Mouse (Mus musculus) hindbrain, embryonic 13.5 days (tissue): Measurements from ENCODE around the gene Ahsa1. TPM values are rescaled to one million over a fixed set of nuclear protein-coding genes. Genes with fewer than 3 reads are reported as not detected.
"Not testable (repeated sequence)": the region's sequence is repeated elsewhere in the genome, so short reads cannot be mapped to it uniquely, and the experiment has no call there.

Experiments used
- ATAC-seq: fragments of 200-750 bp; cut with Nextera tagmentation; 2 replicates; pipeline ENCODE4 v1.8.0; 2017; ENCODE audit warnings: moderate TSS enrichment; ENCODE audit not compliant: low FRiP score
- H3K27ac ChIP-seq: fragments of 300-500 bp; sonication (generic); 2 replicates; pipeline ENCODE4 v1.5.1; 2015; ENCODE audit warnings: inconsistent platforms, mild to moderate bottlenecking, moderate library complexity
- H3K27me3 ChIP-seq: fragments of 300-500 bp; sonication (generic); 2 replicates; pipeline ENCODE4 v1.6.1; 2015; ENCODE audit warnings: mild to moderate bottlenecking, inconsistent platforms
- H3K36me3 ChIP-seq: fragments of 300-500 bp; sonication (generic); 2 replicates; pipeline ENCODE4 v1.6.1; 2015; ENCODE audit warnings: mild to moderate bottlenecking, inconsistent platforms
- H3K4me1 ChIP-seq: fragments of 300-500 bp; sonication (generic); replicated peaks from 2 replicates; pipeline ENCODE4 v1.6.1; 2015; ENCODE audit warnings: inconsistent platforms
- H3K4me2 ChIP-seq: fragments of 300-500 bp; sonication (generic); 2 replicates; pipeline ENCODE4 v1.6.1; 2015; ENCODE audit warnings: inconsistent platforms, mild to moderate bottlenecking, moderate library complexity
- H3K4me3 ChIP-seq: fragments of 300-500 bp; sonication (generic); 2 replicates; pipeline ENCODE4 v1.5.1; 2015; ENCODE audit warnings: mild to moderate bottlenecking, inconsistent platforms
- H3K9ac ChIP-seq: fragments of 300-500 bp; sonication (generic); 2 replicates; pipeline ENCODE4 v1.6.1; 2015; ENCODE audit warnings: mild to moderate bottlenecking, inconsistent platforms
- H3K9me3 ChIP-seq: fragments of 300-500 bp; sonication (generic); 2 replicates; pipeline ENCODE4 v1.6.1; 2016; ENCODE audit warnings: inconsistent platforms
- WGBS: fragments of 180-500 bp; shearing (Covaris S2); methylation state at CpG from one replicate; pipeline ENCODE4 v1.1.7; 2015; 5-methylcytosine and 5-hydroxymethylcytosine counted together
- polyA plus RNA-seq: library from polyadenylated mRNA; unstranded; fragments of >200 nt; fragmentation: Nextera tagmentation; extraction: Ambion mirVana; gene quantifications from 2 replicates; pipeline ENCODE4 v1.2.1, GENCODE M21; 2015

Ahsa1 gene
- polyA plus RNA-seq, 1 experiment from 2014 or later: 214 TPM

GRCm38 (mm10) chr12:87260562-87260961 lies 5.7 kb upstream of the Ahsa1 start:
- Histone ChIP-seq H3K4me3 (no peak overlapping the region), H3K36me3 (peaks cover 78% of the 10 kb centered on the region), H3K9me3 (no peaks in the 10 kb centered on the region), H3K4me1 (peaks cover 7% of the 10 kb centered on the region), H3K9ac (no peak overlapping the region), H3K27ac (no peak overlapping the region), H3K4me2 (no peak overlapping the region), H3K27me3 (no peaks in the 10 kb centered on the region)
- 98% methylated on average over 8 of the region's 8 CpGs for WGBS
- ATAC-seq: no peak

GRCm38 (mm10) chr12:87265444-87265843 lies 835 bp upstream of the Ahsa1 start:
- WGBS: 25% methylated on average over 11 of the region's 11 CpGs
- Histone ChIP-seq H3K27me3 (no peaks in the 10 kb centered on the region), H3K4me2 (peak overlapping the region; percentile 71), H3K4me3 (peak overlapping the region; percentile 85), H3K36me3 (peaks cover 47% of the 10 kb centered on the region), H3K27ac (peak overlapping the region; percentile 90), H3K9me3 (no peaks in the 10 kb centered on the region), H3K9ac (peak overlapping the region; percentile 89), H3K4me1 (peaks cover 21% of the 10 kb centered on the region)
- no peak for ATAC-seq

- Histone ChIP-seq H3K4me3 (peak overlapping the region; percentile 85), H3K27me3 (no peaks in the 10 kb centered on the region), H3K27ac (peak overlapping the region; percentile 91), H3K4me1 (peaks cover 21% of the 10 kb centered on the region), H3K9ac (peak overlapping the region; percentile 92), H3K4me2 (peak overlapping the region; percentile 95), H3K9me3 (no peaks in the 10 kb centered on the region), H3K36me3 (peaks cover 47% of the 10 kb centered on the region)
- ATAC-seq: no peak; the same call in none of the 2 replicates
- WGBS: under 1% methylated on average over 31 of the region's 31 CpGs
Measured at GRCm38 (mm10) chr12:87266827-87267603, 736 bp downstream of the Ahsa1 start.

- WGBS: 30% methylated on average over 4 of the region's 4 CpGs
- H3K9me3 ChIP-seq: no peaks in the 10 kb centered on the region
- H3K9ac ChIP-seq: peak overlapping the region; percentile 92
- no peaks in the 10 kb centered on the region for H3K27me3 ChIP-seq
- H3K4me1 ChIP-seq: peaks cover 21% of the 10 kb centered on the region
- ATAC-seq: no peak
- H3K4me3 ChIP-seq: peak overlapping the region; percentile 85
- H3K4me2 ChIP-seq: peak overlapping the region; percentile 95
- H3K27ac ChIP-seq: no peak overlapping the region
- peaks cover 48% of the 10 kb centered on the region for H3K36me3 ChIP-seq
Measured at GRCm38 (mm10) chr12:87267682-87268081, 1.4 kb downstream of the Ahsa1 start.

DNA sequence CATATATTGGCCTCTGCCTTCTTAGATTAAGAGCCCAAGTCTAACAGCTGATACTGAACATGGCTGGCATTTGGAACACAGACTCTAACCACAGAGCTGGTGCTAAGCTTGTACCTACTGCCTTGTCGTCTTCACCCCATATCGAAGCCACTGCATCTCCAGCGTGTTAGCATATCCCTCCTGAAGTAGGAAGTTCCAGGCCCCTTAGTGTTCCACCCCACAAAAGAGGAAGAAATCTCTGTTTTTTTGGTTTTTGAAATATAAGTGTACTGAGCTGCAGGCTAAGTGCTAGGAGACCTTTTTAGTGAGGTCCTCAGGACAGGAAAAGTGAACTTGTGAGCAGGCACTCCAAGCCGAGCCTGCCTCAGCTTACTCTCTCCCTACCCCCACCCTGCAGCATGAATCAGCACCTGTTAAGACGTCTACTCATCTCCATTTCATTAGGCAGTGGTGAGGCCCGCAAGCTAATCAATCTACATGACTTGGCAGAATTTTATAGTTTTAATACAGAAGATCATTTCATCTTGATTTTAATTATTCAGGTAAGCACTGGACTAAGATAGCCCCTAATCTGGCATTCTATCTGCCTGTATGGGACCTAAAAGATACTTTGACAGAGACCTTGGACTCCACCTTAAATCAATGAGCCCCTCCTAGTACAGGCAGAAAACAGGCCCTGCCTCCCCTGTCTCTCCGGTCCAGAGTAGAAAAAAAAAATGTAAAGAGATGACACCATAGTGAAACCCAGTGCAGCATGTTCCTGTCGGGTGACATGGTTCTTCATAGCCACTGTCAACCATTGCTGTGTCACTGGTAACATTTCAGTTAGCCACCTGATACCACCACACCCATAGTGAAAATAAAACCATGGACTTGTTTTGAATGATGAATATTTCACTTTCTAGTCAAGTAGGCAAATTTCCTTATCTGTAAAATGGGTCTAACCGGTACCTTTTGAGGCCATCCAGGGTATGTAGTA lies 8.9 kb downstream of the Ahsa1 start:
- H3K27me3 ChIP-seq: no peaks in the 10 kb centered on the region

GRCm38 (mm10) chr12:87277251-87277650 lies 11.0 kb downstream of the Ahsa1 start:
- peaks cover 45% of the 10 kb centered on the region for H3K36me3 ChIP-seq
- 86% methylated on average over 4 of the region's 4 CpGs for WGBS
- ATAC-seq, H3K27ac ChIP-seq, H3K9me3 ChIP-seq, H3K9ac ChIP-seq, H3K27me3 ChIP-seq, H3K4me3 ChIP-seq, H3K4me1 ChIP-seq, H3K4me2 ChIP-seq: not testable (repeated sequence)

More for the DNA sequence above, 8.9 kb downstream of the Ahsa1 start:
- no peak for ATAC-seq
- no peak overlapping the region for H3K27ac ChIP-seq
- no peak overlapping the region for H3K4me3 ChIP-seq
- no peak overlapping the region for H3K4me2 ChIP-seq
- 90% methylated on average over 9 of the region's 9 CpGs for WGBS
- no peak overlapping the region for H3K9ac ChIP-seq
- no peaks in the 10 kb centered on the region for H3K9me3 ChIP-seq
- H3K4me1 ChIP-seq: no peaks in the 10 kb centered on the region
- peaks cover 66% of the 10 kb centered on the region for H3K36me3 ChIP-seq

DNA sequence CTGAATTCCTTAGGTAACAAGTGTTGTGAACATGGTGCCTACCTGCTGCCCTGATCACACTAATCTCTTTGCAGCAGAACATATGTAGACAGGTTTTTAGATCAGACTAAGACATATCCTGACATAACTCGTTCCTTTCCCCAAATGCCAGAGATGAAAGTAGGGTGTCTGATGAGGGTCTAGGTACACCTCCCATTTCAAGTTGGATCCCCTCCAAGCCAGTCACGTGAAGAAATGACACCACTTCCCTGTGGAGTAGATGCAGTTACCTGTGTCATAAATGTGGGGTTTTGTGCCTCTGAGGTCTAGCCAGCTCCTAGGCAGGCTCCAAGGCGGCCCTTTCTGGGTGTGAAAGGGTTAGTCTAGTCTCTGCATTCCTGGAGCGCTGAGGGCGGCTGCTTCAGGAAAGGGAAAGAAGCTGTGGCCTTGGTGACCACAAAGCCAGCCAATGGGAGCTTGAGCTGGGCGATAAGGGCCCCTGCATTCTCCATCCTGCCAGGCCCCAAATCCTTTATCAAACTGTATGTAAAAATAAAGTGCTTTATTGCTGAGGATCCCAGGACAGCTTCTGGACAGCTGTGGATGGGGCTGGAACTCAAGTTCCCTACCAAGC lies 11.9 kb downstream of the Ahsa1 start:
- H3K4me1 ChIP-seq: no peaks in the 10 kb centered on the region
- no peak for ATAC-seq
- no peak overlapping the region for H3K27ac ChIP-seq
- peaks cover 35% of the 10 kb centered on the region for H3K36me3 ChIP-seq
- H3K9ac ChIP-seq: no peak overlapping the region
- WGBS: 30% methylated on average over 6 of the region's 6 CpGs
- H3K4me2 ChIP-seq: no peak overlapping the region
- H3K4me3 ChIP-seq: no peak overlapping the region
- no peaks in the 10 kb centered on the region for H3K9me3 ChIP-seq
- no peaks in the 10 kb centered on the region for H3K27me3 ChIP-seq

GRCm38 (mm10) chr12:87279350-87279749 lies 13.1 kb downstream of the Ahsa1 start:
- 0 out of 2 replicates have a peak, but pooled peaks have one; percentile 34 for ATAC-seq
- H3K27ac ChIP-seq: no peak overlapping the region
- peaks cover 24% of the 10 kb centered on the region for H3K36me3 ChIP-seq
- H3K4me3 ChIP-seq: no peak overlapping the region
- H3K4me2 ChIP-seq: no peak overlapping the region
- H3K27me3 ChIP-seq: no peaks in the 10 kb centered on the region
- no peak overlapping the region for H3K9ac ChIP-seq
- no peaks in the 10 kb centered on the region for H3K9me3 ChIP-seq
- WGBS: 76% methylated on average over 3 of the region's 3 CpGs
- no peaks in the 10 kb centered on the region for H3K4me1 ChIP-seq

- WGBS: 45% methylated on average over 14 of the region's 14 CpGs
Measured at GRCm38 (mm10) chr12:87279879-87280278, 13.6 kb downstream of the Ahsa1 start.

GRCm38 (mm10) chr12:87281766-87282165 lies 15.5 kb downstream of the Ahsa1 start:
- no peaks in the 10 kb centered on the region for H3K27me3 ChIP-seq
- no peaks in the 10 kb centered on the region for H3K4me1 ChIP-seq
- H3K9ac ChIP-seq: no peak overlapping the region
- no peak overlapping the region for H3K4me3 ChIP-seq
- H3K4me2 ChIP-seq: no peak overlapping the region
- no peaks in the 10 kb centered on the region for H3K9me3 ChIP-seq
- peaks cover under 1% of the 10 kb centered on the region; the same call in 1 of the 2 replicates for H3K36me3 ChIP-seq
- H3K27ac ChIP-seq: no peak overlapping the region
- ATAC-seq: no peak
- 83% methylated on average over 1 of the region's 1 CpGs for WGBS

More at GRCm38 (mm10) chr12:87279879-87280278, 13.6 kb downstream of the Ahsa1 start:
- Histone ChIP-seq H3K4me2 (no peak overlapping the region), H3K27me3 (no peaks in the 10 kb centered on the region), H3K36me3 (peaks cover 19% of the 10 kb centered on the region), H3K9me3 (no peaks in the 10 kb centered on the region), H3K4me3 (no peak overlapping the region), H3K27ac (no peak overlapping the region), H3K9ac (no peak overlapping the region), H3K4me1 (no peaks in the 10 kb centered on the region)
- ATAC-seq: no peak

DNA sequence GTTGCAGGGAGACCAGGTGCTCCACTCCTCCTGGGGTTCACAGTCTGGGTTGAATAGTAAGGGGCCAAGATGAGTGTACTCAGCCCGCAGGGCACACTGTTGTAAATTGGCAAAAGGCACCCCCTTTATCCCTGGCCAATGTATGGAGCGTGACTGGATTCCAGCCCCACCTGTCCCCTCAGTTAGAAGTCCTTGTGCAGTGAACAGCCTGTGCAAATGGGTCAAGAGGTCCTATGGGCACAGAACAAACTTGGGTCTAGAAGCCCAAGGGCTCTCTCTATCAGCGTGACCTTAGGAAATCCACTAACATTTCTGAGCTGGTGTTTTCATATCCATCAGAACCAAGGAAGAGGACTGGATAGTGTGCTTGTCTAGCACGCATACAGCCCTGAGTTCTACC lies 16.5 kb downstream of the Ahsa1 start:
- Histone ChIP-seq H3K27me3 (no peaks in the 10 kb centered on the region), H3K4me3 (no peak overlapping the region), H3K4me2 (no peak overlapping the region), H3K27ac (no peak overlapping the region), H3K9ac (no peak overlapping the region), H3K9me3 (no peaks in the 10 kb centered on the region), H3K4me1 (no peaks in the 10 kb centered on the region), H3K36me3 (no peaks in the 10 kb centered on the region)
- 94% methylated on average over 4 of the region's 4 CpGs for WGBS
- no peak for ATAC-seq

GRCm38 (mm10) chr12:87283706-87284105 lies 17.4 kb downstream of the Ahsa1 start:
- no peaks in the 10 kb centered on the region for H3K36me3 ChIP-seq
- H3K4me1 ChIP-seq: no peaks in the 10 kb centered on the region
- H3K4me3 ChIP-seq: no peak overlapping the region
- no peaks in the 10 kb centered on the region for H3K27me3 ChIP-seq
- no peak for ATAC-seq
- no peak overlapping the region for H3K4me2 ChIP-seq
- WGBS: 62% methylated on average over 7 of the region's 7 CpGs
- H3K27ac ChIP-seq: no peak overlapping the region
- no peaks in the 10 kb centered on the region for H3K9me3 ChIP-seq
- H3K9ac ChIP-seq: no peak overlapping the region
